Mouse (Mus musculus) E14TG2a.4 (cell line): ENCODE data around the gene Lman2l.

ENCODE experiments used
- CTCF ChIP-seq: conservative IDR thresholded peaks from 2 replicates; pipeline ENCODE4 v1.5.1; 2014; ENCODE audit warnings: low read length
- NANOG ChIP-seq: IDR thresholded peaks from 2 replicates; pipeline ENCODE4 v1.6.1; 2014; ENCODE audit warnings: borderline replicate concordance, low read length, mixed read lengths
- POU5F1 ChIP-seq: IDR thresholded peaks from 2 replicates; pipeline ENCODE4 v1.6.1; 2014; ENCODE audit warnings: low read length, borderline replicate concordance

DNA sequence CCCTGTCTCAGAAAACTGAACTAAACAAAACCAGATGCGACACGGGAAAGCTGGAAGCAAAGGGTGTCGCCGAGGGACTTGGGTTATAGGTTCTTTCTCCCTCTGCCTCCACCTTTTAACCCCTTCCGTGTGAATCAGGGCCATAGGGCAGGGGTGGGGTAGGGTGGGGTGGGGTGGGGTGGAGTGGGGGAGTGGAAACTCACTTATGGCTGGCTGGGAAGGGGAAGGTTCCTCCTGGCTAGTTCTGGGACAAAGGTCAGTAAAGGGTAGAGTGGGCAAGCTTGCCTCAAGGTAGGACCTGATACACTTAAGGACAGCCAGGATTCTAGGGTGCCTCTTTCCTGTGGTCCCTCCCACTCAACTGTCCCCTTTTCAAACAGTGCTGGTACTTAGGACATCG lies 48.2 kb upstream of the Lman2l start:
- TF ChIP-seq CTCF (no peak), NANOG (no peak), POU5F1 (no peak)
